Mouse (Mus musculus) bone marrow, adult 2 months (tissue): ENCODE data around the gene Cacna1c.

Experiments used
- CTCF ChIP-seq: fragments of 200-500 bp; IDR thresholded peaks from 2 replicates; pipeline ENCODE4 v1.5.1; 2011; ENCODE audit warnings: low read length, control low read depth; ENCODE audit not compliant: control insufficient read depth, insufficient read depth
- POLR2A ChIP-seq: fragments of 200-500 bp; IDR thresholded peaks from 2 replicates; pipeline ENCODE4 v1.6.1; 2011; ENCODE audit warnings: low read depth, mild to moderate bottlenecking, control low read depth, low read length, borderline replicate concordance; ENCODE audit not compliant: control insufficient read depth

DNA sequence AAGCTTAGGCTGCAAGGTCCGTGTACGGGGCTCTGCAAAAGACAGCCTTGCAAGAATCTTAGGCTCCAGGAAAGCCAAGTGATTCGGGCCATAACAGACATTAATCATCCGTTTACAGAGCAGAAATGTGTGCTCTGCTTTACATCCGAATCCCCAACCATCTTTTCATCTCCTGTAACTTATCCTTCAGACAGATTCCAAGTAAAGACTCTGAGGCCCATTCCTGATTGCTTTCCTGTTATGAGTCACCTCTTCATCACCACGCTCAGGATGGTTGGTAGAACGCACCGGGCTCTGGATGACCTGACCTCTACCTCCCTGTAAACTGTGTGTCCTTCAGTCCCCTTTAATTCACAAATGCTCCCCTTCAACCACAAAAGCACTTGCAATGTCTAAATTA, 175.0 kb downstream of the Cacna1c start:
- TF ChIP-seq CTCF, result no peak
- TF ChIP-seq POLR2A, result no peak
